Mouse (Mus musculus): Measurements from ENCODE around the gene Nod1.

GRCm38 (mm10) chr6:54988141-54988540 is 15.7 kb upstream of the Nod1 start:
- TF ChIP-seq CTCF (IDR thresholded peaks at IDR 0.05; ENCODE audit: low read depth) (no peak), EP300 (IDR thresholded peaks at IDR 0.05; ENCODE audit: low read depth) (no peak)

Data from heart, postnatal 0 days (tissue).